Mouse (Mus musculus): ENCODE measurements around the gene Slc25a35. TPM values are rescaled to one million over a fixed set of nuclear protein-coding genes. Genes with fewer than 3 reads are reported as not detected.
A peak's percentile ranks its signal among the peaks of the same experiment; 100 is the strongest.
"Not testable (repeated sequence)": the region's sequence is repeated elsewhere in the genome, so short reads cannot be mapped to it uniquely, and the experiment has no call there.

The Slc25a35 gene
- total RNA-seq, 2 experiments from 2014 or later: 30.6 to 55.5 TPM

GRCm38 (mm10) chr11:69003592-69003991 is 35.7 kb downstream of the Slc25a35 start:
- peak; percentile 35 to 46 for DNase-seq (ENCODE audit: low spot score in 2 of 2)

DNA sequence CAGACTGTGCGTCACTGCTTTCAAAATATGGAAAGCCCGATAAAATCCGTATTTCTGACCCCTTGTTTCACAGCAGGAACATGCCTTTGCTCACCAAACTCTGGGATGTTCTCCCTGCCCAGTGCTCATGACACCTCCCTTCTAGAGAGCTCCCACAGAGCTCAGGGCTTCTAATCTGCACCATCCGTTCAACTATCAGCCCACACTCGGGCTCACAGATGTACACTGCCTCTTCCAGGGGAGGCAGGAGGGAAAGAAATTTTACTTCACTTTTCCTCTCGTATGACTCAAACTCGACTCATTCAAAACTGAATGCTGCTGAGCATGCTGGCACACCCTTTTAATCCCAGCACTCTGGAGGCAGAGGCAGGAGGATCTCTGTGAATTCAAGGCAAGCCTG is 37.3 kb downstream of the Slc25a35 start:
- no peak for DNase-seq (ENCODE audit: low spot score in 2 of 2)

- DNase-seq (ENCODE audit: low spot score in 2 of 2): not testable (repeated sequence)
These were observed 38.6 kb downstream of the Slc25a35 start for GRCm38 (mm10) chr11:69006575-69006974.

GRCm38 (mm10) chr11:69008182-69009121 is 40.5 kb downstream of the Slc25a35 start, which contains the start of gene Pfas:
TSS of gene Pfas (minus strand) at chr11:69008460.
- peak; percentile 91 to 92 for DNase-seq (ENCODE audit: low spot score in 2 of 2)

DNA sequence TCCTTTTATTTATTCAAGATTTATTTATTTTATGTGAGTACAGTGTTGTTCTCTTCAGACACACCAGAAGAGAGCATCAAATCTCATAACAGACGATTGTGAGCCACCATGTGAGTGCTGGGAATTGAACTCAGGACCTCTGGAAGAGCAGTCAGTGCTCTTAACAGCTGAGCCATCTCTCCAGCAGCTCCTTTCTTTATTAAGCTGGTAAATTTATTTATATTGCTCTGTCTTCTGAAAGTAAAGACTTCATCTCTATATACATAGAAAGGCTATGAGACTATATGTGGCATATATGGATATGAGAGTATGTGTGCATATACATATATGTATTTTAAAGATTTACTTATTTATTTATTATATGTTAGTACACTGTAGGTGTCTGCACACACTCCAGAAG is 41.6 kb downstream of the Slc25a35 start:
- DNase-seq (ENCODE audit: low spot score in 2 of 2): no peak

DNA sequence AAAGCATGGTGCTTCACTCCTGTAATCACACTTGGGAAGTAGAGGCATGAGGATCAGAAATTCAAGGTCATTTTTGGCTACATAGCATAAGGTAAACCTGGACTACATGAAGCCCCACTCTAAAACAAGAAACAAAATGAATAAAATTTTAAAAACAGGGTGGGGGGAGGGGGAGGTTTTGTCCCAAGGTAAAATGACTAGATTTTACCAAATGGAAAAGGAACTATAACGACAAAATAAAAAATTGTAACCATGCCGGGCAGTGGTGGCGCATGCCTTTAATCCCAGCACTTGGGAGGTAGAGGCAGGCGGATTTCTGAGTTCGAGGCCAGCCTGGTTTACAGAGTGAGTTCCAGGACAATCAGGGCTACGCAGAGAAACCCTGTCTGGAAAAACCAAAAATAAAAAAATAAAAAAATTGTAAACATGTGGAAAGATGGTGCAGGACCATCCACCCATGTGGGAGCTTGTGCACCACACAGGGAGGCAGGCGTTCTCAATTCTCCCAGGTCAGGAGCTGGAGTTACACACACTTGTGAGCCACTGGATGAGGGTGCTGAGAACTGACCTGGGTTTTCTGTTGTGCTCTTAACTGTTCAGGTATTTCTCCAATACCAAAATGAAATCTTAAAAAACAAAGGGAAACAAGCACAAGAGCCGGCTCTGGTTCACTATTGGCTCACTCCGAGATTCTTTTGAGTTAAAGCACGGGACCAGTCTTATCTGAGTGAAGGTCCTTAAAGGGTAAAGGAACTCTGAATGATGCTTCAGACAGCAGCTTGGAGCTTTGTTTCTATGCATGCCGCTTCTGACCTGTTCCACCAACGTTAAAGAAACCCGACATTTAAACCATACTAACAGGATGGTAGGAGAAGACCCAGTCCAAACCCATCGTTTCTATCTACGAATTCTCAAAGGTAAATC is 42.7 kb downstream of the Slc25a35 start:
- no peak for DNase-seq (ENCODE audit: low spot score in 2 of 2)

- not testable (repeated sequence) for DNase-seq (ENCODE audit: low spot score in 2 of 2)
These were observed 43.5 kb downstream of the Slc25a35 start for GRCm38 (mm10) chr11:69011445-69011844.

DNA sequence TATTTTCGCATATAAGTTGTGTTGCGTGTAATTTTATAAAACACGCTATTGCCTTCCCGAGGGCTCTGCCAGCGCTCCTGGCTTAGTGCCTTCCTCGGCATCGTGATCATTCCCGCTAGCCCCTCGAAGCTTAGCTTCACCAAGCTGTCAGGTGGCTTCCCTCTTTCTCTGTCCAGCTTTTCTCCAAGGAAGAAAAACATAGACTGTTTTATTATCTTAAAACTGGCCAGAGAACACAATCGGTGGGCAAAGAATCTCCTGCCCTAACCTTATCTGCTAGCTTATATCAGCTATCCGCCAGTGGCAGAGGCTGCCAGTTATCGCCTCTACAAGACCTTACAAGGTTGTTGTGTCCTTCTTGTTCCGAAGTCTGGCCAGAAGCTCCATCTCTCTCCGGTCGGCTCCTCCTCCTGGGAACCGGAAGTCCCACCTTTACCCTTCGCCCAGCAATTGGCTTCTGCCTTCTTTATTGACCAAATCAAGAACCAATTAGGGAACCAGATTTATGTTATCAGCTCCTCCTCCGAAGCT is 44.2 kb downstream of the Slc25a35 start:
- DNase-seq (ENCODE audit: low spot score in 2 of 2): peak; percentile 77 to 78

- peak; percentile 80 to 86 for DNase-seq (ENCODE audit: low spot score in 2 of 2)
These were observed 47.9 kb downstream of the Slc25a35 start, which contains the start of gene Ctc1 for GRCm38 (mm10) chr11:69015644-69016441. TSS of gene Ctc1 (plus strand) at chr11:69015911.

- DNase-seq (ENCODE audit: low spot score in 2 of 2): no peak
These were observed 48.8 kb downstream of the Slc25a35 start for GRCm38 (mm10) chr11:69016755-69017154.

GRCm38 (mm10) chr11:69020691-69021090 is 52.8 kb downstream of the Slc25a35 start:
- DNase-seq (ENCODE audit: low spot score in 2 of 2): no peak

Small RNA genes lying within 50 kb of the gene (microRNA-seq; reads per million reads assigned to microRNA genes)
- gene Mir3062 (ENCODE audit: borderline number of aligned reads in 2 of 2): 0 to 0.47 reads per million in 2 experiments

Other genes with a start within 250 kb of the Slc25a35 start
- gene Ndel1, start 96.3 kb upstream of the Slc25a35 start, total RNA-seq (2021): 10 to 100 TPM; 76.9 to 85.9 TPM
- gene Rnf222, start 79.6 kb upstream of the Slc25a35 start, total RNA-seq (2021): not detected
- gene Rpl26, start 66.5 kb upstream of the Slc25a35 start, total RNA-seq (2021): 1,000 to 10,000 TPM; 1,157 to 1,226 TPM
- gene Odf4, start 41.0 kb upstream of the Slc25a35 start, total RNA-seq (2021): under 1 TPM in 1 of 2 experiments, not detected in 1; 0.46 TPM
- gene Arhgef15, start 10.7 kb upstream of the Slc25a35 start, total RNA-seq (2021): 10 to 100 TPM; 18.5 to 19.5 TPM
- gene Rangrf, start 7.1 kb downstream of the Slc25a35 start, total RNA-seq (2021): 10 to 100 TPM; 13.5 to 16.7 TPM
- 10 to 100 TPM; 26.4 to 30.4 TPM for gene Pfas, start 40.3 kb downstream of the Slc25a35 start, total RNA-seq (2021)
- gene Ctc1, start 47.8 kb downstream of the Slc25a35 start, total RNA-seq (2021): 10 to 100 TPM; 20.3 to 28.9 TPM
- 1 to 10 TPM; 1.4 to 1.9 TPM for gene Aurkb, start 77.5 kb downstream of the Slc25a35 start, total RNA-seq (2021)
- 10 to 100 TPM; 23.7 to 23.9 TPM for gene Borcs6, start 91.6 kb downstream of the Slc25a35 start, total RNA-seq (2021)
- 10 to 100 TPM in 1 of 2 experiments, 1 to 10 TPM in 1; 8.1 to 11.9 TPM for gene Tmem107, start 102.7 kb downstream of the Slc25a35 start, total RNA-seq (2021)
- 100 to 1,000 TPM; 106 to 137 TPM for gene Vamp2, start 120.4 kb downstream of the Slc25a35 start, total RNA-seq (2021)
- gene Per1, start 127.1 kb downstream of the Slc25a35 start, total RNA-seq (2021): 10 to 100 TPM; 66.6 to 77.7 TPM
- gene Hes7, start 152.3 kb downstream of the Slc25a35 start, total RNA-seq (2021): under 1 TPM in 1 of 2 experiments, not detected in 1; 0.26 TPM
- under 1 TPM; 0.43 to 0.61 TPM for gene 9130213A22Rik, start 154.5 kb downstream of the Slc25a35 start, total RNA-seq (2021)
- gene Aloxe3, start 157.8 kb downstream of the Slc25a35 start, total RNA-seq (2021): 1 to 10 TPM; 1.1 to 1.6 TPM
- not detected for gene Alox12b, start 188.9 kb downstream of the Slc25a35 start, total RNA-seq (2021)
- not detected for gene Alox8, start 229.7 kb downstream of the Slc25a35 start, total RNA-seq (2021)